Mouse (Mus musculus) testis, adult 2 months (tissue): ENCODE data around the gene Ppp2r2c. TPM values are rescaled to one million over a fixed set of nuclear protein-coding genes. Genes with fewer than 3 reads are reported as not detected.

Experiments used
- H3K27ac ChIP-seq: fragments of 200-500 bp; 2 replicates; pipeline ENCODE4 v1.5.1; 2012; ENCODE audit warnings: low read depth, low read length; ENCODE audit not compliant: control insufficient read depth, insufficient read depth
- H3K27me3 ChIP-seq: fragments of 200-500 bp; 2 replicates; pipeline ENCODE4 v1.6.1; 2012; ENCODE audit warnings: mild to moderate bottlenecking, low read length, moderate library complexity; ENCODE audit not compliant: control insufficient read depth, insufficient read depth
- H3K36me3 ChIP-seq: fragments of 200-500 bp; 2 replicates; pipeline ENCODE4 v1.6.1; 2012; ENCODE audit warnings: mild to moderate bottlenecking, low read length; ENCODE audit not compliant: control insufficient read depth, insufficient read depth
- H3K4me1 ChIP-seq: fragments of 200-500 bp; 2 replicates; pipeline ENCODE4 v1.6.1; 2012; ENCODE audit warnings: low read length; ENCODE audit not compliant: control insufficient read depth, insufficient read depth
- H3K4me3 ChIP-seq: fragments of 200-500 bp; 2 replicates; pipeline ENCODE4 v1.5.1; 2012; ENCODE audit warnings: low read depth, mild to moderate bottlenecking, low read length, moderate library complexity, mixed read lengths; ENCODE audit not compliant: control insufficient read depth
- CTCF ChIP-seq: fragments of 200-500 bp; IDR thresholded peaks from 2 replicates; pipeline ENCODE4 v1.5.1; 2012; ENCODE audit warnings: low read depth, mild to moderate bottlenecking, inconsistent platforms, low read length, moderate library complexity; ENCODE audit not compliant: control insufficient read depth, insufficient read depth, insufficient replicate concordance
- POLR2A ChIP-seq: fragments of 200-500 bp; IDR thresholded peaks from 2 replicates; pipeline ENCODE4 v1.6.1; 2012; ENCODE audit warnings: low read depth, mild to moderate bottlenecking, inconsistent platforms, low read length, moderate library complexity; ENCODE audit not compliant: control insufficient read depth
- polyA plus RNA-seq: library from polyadenylated mRNA; depleted of rRNA; stranded (reverse); fragments of >200 nt; gene quantifications from 2 replicates; pipeline ENCODE4 v1.2.3, GENCODE M21; 2012; rRNA removed

Ppp2r2c gene
- polyA plus RNA-seq, 1 experiment: 0.68 TPM

DNA sequence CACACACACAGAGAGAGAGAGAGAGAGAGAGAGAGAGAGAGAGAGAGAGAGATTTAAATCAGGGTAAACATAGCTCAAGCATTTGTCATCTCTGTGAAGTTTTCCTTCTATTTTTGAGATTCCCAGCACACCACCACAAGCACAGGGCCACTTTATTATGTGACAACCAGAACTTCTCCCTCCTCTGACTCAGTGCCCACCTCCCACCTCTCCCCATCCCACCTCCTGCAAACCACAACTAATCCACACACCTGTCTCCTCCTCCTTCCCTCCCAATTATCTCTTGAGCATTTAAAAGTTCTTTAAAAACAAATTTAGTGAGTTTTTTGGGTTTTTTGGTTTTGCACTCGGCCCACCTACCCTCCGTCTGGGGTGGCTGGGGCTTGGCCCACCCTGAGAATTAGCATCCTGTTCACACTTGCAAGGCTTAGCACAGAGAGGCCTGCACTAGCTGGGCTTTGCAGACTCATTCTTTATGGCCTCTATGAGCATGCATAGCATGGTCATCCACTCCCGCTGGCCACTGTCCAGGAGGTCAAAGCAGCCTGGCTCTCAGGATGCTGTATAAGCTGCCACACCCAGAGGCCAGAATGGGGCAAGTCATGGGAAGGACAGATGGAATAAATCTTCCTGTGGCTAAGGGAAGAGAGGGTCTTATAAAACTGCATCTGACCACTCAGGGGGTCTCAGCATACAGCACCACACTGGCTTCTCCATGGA is 122.5 kb downstream of the Ppp2r2c start:
- TF ChIP-seq POLR2A (no peak), CTCF (no peak)

GRCm38 (mm10) chr5:36996410-36996809 is 128.1 kb downstream of the Ppp2r2c start:
- no peaks in the 10 kb centered on the region for H3K36me3 ChIP-seq
- no peaks in the 10 kb centered on the region for H3K4me1 ChIP-seq
- H3K27ac ChIP-seq: no peak overlapping the region
- TF ChIP-seq CTCF: no peak
- no peak for TF ChIP-seq POLR2A
- no peaks in the 10 kb centered on the region for H3K27me3 ChIP-seq
- H3K4me3 ChIP-seq: no peak overlapping the region

More for the DNA sequence above, 122.5 kb downstream of the Ppp2r2c start:
- Histone ChIP-seq H3K4me3 (no peak overlapping the region), H3K27me3 (no peaks in the 10 kb centered on the region), H3K27ac (no peak overlapping the region), H3K4me1 (peaks cover 3% of the 10 kb centered on the region), H3K36me3 (no peaks in the 10 kb centered on the region)

DNA sequence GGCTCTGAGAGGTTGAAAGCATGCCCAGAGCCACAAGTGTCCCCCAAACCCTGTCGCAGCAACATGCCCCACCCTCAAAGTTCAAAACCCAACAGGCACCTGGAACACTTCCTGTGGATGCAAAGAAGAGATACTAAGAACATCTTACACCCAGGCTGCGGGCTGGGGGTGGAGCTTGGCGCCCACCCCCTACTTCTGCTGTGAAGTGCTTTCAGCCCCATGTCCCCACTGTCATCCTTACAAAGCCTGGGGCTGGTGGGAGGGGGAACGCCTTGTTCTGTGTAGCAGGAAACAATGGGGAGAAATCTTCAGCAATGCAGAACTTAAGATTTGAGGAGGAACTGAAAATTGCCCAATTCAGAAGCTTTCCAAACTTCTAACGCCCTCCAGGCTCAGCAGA is 129.7 kb downstream of the Ppp2r2c start:
- H3K4me3 ChIP-seq: no peak overlapping the region
- no peaks in the 10 kb centered on the region for H3K4me1 ChIP-seq
- H3K27me3 ChIP-seq: no peaks in the 10 kb centered on the region
- no peak overlapping the region for H3K27ac ChIP-seq
- TF ChIP-seq CTCF: no peak
- H3K36me3 ChIP-seq: no peaks in the 10 kb centered on the region

GRCm38 (mm10) chr5:37001002-37001401 is 132.7 kb downstream of the Ppp2r2c start:
- H3K4me3 ChIP-seq: no peak overlapping the region
- TF ChIP-seq POLR2A: no peak
- no peak for TF ChIP-seq CTCF
- no peaks in the 10 kb centered on the region for H3K4me1 ChIP-seq
- no peaks in the 10 kb centered on the region for H3K36me3 ChIP-seq
- H3K27ac ChIP-seq: no peak overlapping the region
- H3K27me3 ChIP-seq: no peaks in the 10 kb centered on the region

DNA sequence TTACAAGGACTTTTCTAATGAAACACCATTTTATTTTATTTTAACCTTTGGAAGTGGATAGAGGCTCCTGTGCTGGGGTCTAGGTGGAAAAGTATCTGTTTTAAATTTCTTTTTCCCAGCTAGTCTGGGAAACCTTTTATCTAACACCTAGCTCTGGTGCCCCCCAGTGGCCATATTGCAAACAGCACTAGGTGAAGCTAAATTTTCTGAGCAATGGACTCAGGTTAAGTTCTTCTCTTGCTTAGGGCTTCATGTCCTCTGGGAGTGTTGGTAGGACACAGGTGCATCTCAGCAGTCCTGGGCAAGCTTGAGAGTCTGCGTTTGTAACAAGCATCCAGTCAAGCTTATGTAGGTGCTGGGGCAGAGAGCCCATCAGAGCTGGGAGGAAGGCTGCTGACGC is 133.7 kb downstream of the Ppp2r2c start:
- Histone ChIP-seq H3K4me1 (no peaks in the 10 kb centered on the region), H3K4me3 (no peak overlapping the region), H3K27ac (no peak overlapping the region), H3K27me3 (no peaks in the 10 kb centered on the region), H3K36me3 (no peaks in the 10 kb centered on the region)
- peak; percentile 22; the same call in 1 of the 2 replicates for TF ChIP-seq CTCF
- TF ChIP-seq POLR2A: no peak

Other genes with a start within 250 kb of the Ppp2r2c start
- gene D5Ertd579e, start 172.5 kb upstream of the Ppp2r2c start, polyA plus RNA-seq: 16.6 and 23.1 TPM in 2 replicates
- gene Bloc1s4, start 119.9 kb upstream of the Ppp2r2c start, polyA plus RNA-seq: 22.6 and 22.9 TPM in 2 replicates
- gene Mrfap1, start 71.7 kb upstream of the Ppp2r2c start, polyA plus RNA-seq: 76.5 and 86.7 TPM in 2 replicates
- 181 and 185 TPM in 2 replicates for gene Man2b2, start 37.9 kb upstream of the Ppp2r2c start, polyA plus RNA-seq
- 1.6 and 1.9 TPM in 2 replicates for gene Wfs1, start 120.7 kb downstream of the Ppp2r2c start, polyA plus RNA-seq
- 5.2 and 6.0 TPM in 2 replicates for gene Gm1043, start 216.9 kb downstream of the Ppp2r2c start, polyA plus RNA-seq